Mouse (Mus musculus): ENCODE results near the gene Csrp2.
A peak's percentile ranks its signal among the peaks of the same experiment; 100 is the strongest.

Gene Csrp2

GRCm38 (mm10) chr10:110931161-110931912 is 11.7 kb downstream of the Csrp2 start:
- no peak for DNase-seq (ENCODE audit: low spot score in 2 of 2)

- DNase-seq (ENCODE audit: low spot score in 2 of 2): peak in 1 of 2 experiments; percentile 59
These were observed 12.4 kb downstream of the Csrp2 start for GRCm38 (mm10) chr10:110931913-110932560.

GRCm38 (mm10) chr10:110933584-110933983 is 14.0 kb downstream of the Csrp2 start:
- no peak for DNase-seq (ENCODE audit: low spot score in 2 of 2)

GRCm38 (mm10) chr10:110935081-110935480 is 15.5 kb downstream of the Csrp2 start:
- DNase-seq (ENCODE audit: low spot score in 2 of 2): no peak

- DNase-seq (ENCODE audit: low spot score in 2 of 2): no peak
These were observed 16.1 kb downstream of the Csrp2 start for GRCm38 (mm10) chr10:110935669-110936068.

- DNase-seq (ENCODE audit: low spot score in 2 of 2): no peak
These were observed 18.8 kb downstream of the Csrp2 start for GRCm38 (mm10) chr10:110938361-110938760.

- DNase-seq (ENCODE audit: low spot score in 2 of 2): no peak
These were observed 19.4 kb downstream of the Csrp2 start for GRCm38 (mm10) chr10:110938841-110939549.

- DNase-seq (ENCODE audit: low spot score in 2 of 2): no peak
These were observed 20.1 kb downstream of the Csrp2 start for GRCm38 (mm10) chr10:110939717-110940116.

GRCm38 (mm10) chr10:110940740-110941398 is 21.3 kb downstream of the Csrp2 start:
- no peak for DNase-seq (ENCODE audit: low spot score in 2 of 2)

- no peak for DNase-seq (ENCODE audit: low spot score in 2 of 2)
These were observed 22.4 kb downstream of the Csrp2 start for GRCm38 (mm10) chr10:110941968-110942367.

GRCm38 (mm10) chr10:110942806-110943205 is 23.2 kb downstream of the Csrp2 start:
- no peak for DNase-seq (ENCODE audit: low spot score in 2 of 2)

GRCm38 (mm10) chr10:110944175-110944574 is 24.6 kb downstream of the Csrp2 start:
- no peak for DNase-seq (ENCODE audit: low spot score in 2 of 2)

GRCm38 (mm10) chr10:110945966-110946365 is 26.4 kb downstream of the Csrp2 start:
- no peak for DNase-seq (ENCODE audit: low spot score in 2 of 2)

GRCm38 (mm10) chr10:110947574-110947973 is 28.0 kb downstream of the Csrp2 start:
- DNase-seq (ENCODE audit: low spot score in 2 of 2): no peak

- no peak for DNase-seq (ENCODE audit: low spot score in 2 of 2)
These were observed 31.5 kb downstream of the Csrp2 start for GRCm38 (mm10) chr10:110951112-110951511.

GRCm38 (mm10) chr10:110951748-110952147 is 32.2 kb downstream of the Csrp2 start:
- DNase-seq (ENCODE audit: low spot score in 2 of 2): no peak

- DNase-seq (ENCODE audit: low spot score in 2 of 2): no peak
These were observed 32.7 kb downstream of the Csrp2 start for GRCm38 (mm10) chr10:110952271-110952670.

- DNase-seq (ENCODE audit: low spot score in 2 of 2): no peak
These were observed 33.4 kb downstream of the Csrp2 start for GRCm38 (mm10) chr10:110952937-110953451.

GRCm38 (mm10) chr10:110958879-110959278 is 39.3 kb downstream of the Csrp2 start:
- no peak for DNase-seq (ENCODE audit: low spot score in 2 of 2)

GRCm38 (mm10) chr10:110959781-110960180 is 40.2 kb downstream of the Csrp2 start:
- no peak for DNase-seq (ENCODE audit: low spot score in 2 of 2)

- DNase-seq (ENCODE audit: low spot score in 2 of 2): no peak
These were observed 41.3 kb downstream of the Csrp2 start for GRCm38 (mm10) chr10:110960841-110961240.

- no peak for DNase-seq (ENCODE audit: low spot score in 2 of 2)
These were observed 42.6 kb downstream of the Csrp2 start for GRCm38 (mm10) chr10:110962172-110962571.
